Mouse (Mus musculus) midbrain, postnatal 0 days (tissue): ENCODE results near the gene Cmbl. TPM values are rescaled to one million over a fixed set of nuclear protein-coding genes. Genes with fewer than 3 reads are reported as not detected.

Source experiments
- ATAC-seq: fragments of 200-750 bp; cut with Nextera tagmentation; 2 replicates; pipeline ENCODE4 v1.8.0; 2017; ENCODE audit warnings: moderate number of reproducible peaks, mild to moderate bottlenecking, moderate TSS enrichment, moderate library complexity; ENCODE audit not compliant: low FRiP score
- DNase-seq: peaks from one replicate; pipeline ENCODE4 v3.0.0-alpha.2; 2015; ENCODE audit warnings: low spot score
- H3K27ac ChIP-seq: fragments of 300-500 bp; sonication (generic); 2 replicates; pipeline ENCODE4 v1.5.1; 2014; ENCODE audit warnings: low read depth, mild to moderate bottlenecking, low read length, mixed read lengths
- H3K27me3 ChIP-seq: fragments of 300-500 bp; sonication (generic); 2 replicates; pipeline ENCODE4 v1.6.1; 2014; ENCODE audit warnings: low read length, control low read depth, mixed read lengths; ENCODE audit not compliant: insufficient read depth
- H3K36me3 ChIP-seq: fragments of 300-500 bp; sonication (generic); 2 replicates; pipeline ENCODE4 v1.6.1; 2014; ENCODE audit warnings: low read length, control low read depth, mixed read lengths; ENCODE audit not compliant: insufficient read depth
- H3K4me1 ChIP-seq: fragments of 300-500 bp; sonication (generic); 2 replicates; pipeline ENCODE4 v1.6.1; 2014; ENCODE audit warnings: mild to moderate bottlenecking, control low read depth, antibody characterized with exemption, low read length, mixed read lengths; ENCODE audit not compliant: insufficient read depth
- H3K4me2 ChIP-seq: fragments of 300-500 bp; sonication (generic); 2 replicates; pipeline ENCODE4 v1.6.1; 2014; ENCODE audit warnings: low read depth, mild to moderate bottlenecking, low read length, mixed read lengths; ENCODE audit not compliant: poor library complexity, severe bottlenecking
- H3K4me3 ChIP-seq: fragments of 300-500 bp; sonication (generic); 2 replicates; pipeline ENCODE4 v1.5.1; 2014; ENCODE audit warnings: low read depth, mild to moderate bottlenecking, low read length, moderate library complexity
- H3K9ac ChIP-seq: fragments of 300-500 bp; sonication (generic); replicated peaks from 2 replicates; pipeline ENCODE4 v1.6.1; 2014; ENCODE audit warnings: mild to moderate bottlenecking, low read length, moderate library complexity, mixed read lengths; ENCODE audit not compliant: poor library complexity, severe bottlenecking
- H3K9me3 ChIP-seq: fragments of 300-500 bp; sonication (generic); 2 replicates; pipeline ENCODE4 v1.6.1; 2016; ENCODE audit warnings: low read length, control low read depth
- CTCF ChIP-seq: IDR thresholded peaks from 2 replicates; pipeline ENCODE4 v1.5.1; 2016; ENCODE audit warnings: antibody characterized with exemption, mild to moderate bottlenecking
- WGBS: fragments of 180-500 bp; shearing (Covaris S2); extraction: QIAGEN DNeasy Blood & Tissue Kit; methylation state at CpG from one replicate; pipeline ENCODE4 v1.1.7; 2014; 5-methylcytosine and 5-hydroxymethylcytosine counted together
- polyA plus RNA-seq: library from polyadenylated mRNA; unstranded; fragments of >200 nt; fragmentation: Nextera tagmentation; extraction: Ambion mirVana; gene quantifications from 2 replicates; pipeline ENCODE4 v1.2.1, GENCODE M21; 2015
- total RNA-seq: library from RNA; depleted of rRNA; stranded (reverse); fragments of >200 nt; gene quantifications from 2 replicates; pipeline ENCODE4 v1.2.3, GENCODE M21; 2014; rRNA removed

The Cmbl gene
- total RNA-seq: 27.5 and 34.3 TPM in 2 replicates
- 25.1 and 25.9 TPM in 2 replicates for polyA plus RNA-seq

DNA sequence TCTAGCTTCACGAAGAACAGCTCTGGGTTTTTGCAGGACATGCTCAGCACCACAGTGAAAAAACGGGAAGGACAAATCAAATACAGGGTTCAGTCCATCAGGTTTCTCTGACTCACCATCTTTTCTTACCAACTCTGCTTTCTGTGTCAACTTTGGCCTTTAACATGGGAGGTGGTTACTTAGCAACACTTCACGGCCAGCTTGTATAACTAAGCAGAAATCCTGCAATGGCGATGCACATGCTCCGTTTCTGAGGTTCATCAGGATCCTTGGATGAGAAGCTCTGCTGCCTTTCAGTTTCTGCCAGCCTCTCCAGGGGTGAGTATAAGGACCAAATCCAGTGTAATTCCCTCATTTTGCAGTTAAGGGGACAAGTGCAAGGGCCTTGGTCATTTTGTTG, at the start of gene Cmbl:
TSS of gene Cmbl (plus strand) at position 206 of the 400 bp plus-strand sequence.
- no peak within 1 kb of the TSS for H3K9ac ChIP-seq
- H3K9me3 ChIP-seq: no peaks in the 10 kb centered on the region
- no peak within 1 kb of the TSS for H3K4me3 ChIP-seq
- H3K4me1 ChIP-seq: no peaks in the 10 kb centered on the region
- DNase-seq (no peak), ATAC-seq (no peak)
- 58% methylated on average over 5 of the region's 5 CpGs for WGBS
- no peaks in the 10 kb centered on the region for H3K27me3 ChIP-seq
- H3K4me2 ChIP-seq: no peak within 1 kb of the TSS
- H3K27ac ChIP-seq: no peak within 1 kb of the TSS
- H3K36me3 ChIP-seq: no peaks in the 10 kb centered on the region
- TF ChIP-seq CTCF: no peak

DNA sequence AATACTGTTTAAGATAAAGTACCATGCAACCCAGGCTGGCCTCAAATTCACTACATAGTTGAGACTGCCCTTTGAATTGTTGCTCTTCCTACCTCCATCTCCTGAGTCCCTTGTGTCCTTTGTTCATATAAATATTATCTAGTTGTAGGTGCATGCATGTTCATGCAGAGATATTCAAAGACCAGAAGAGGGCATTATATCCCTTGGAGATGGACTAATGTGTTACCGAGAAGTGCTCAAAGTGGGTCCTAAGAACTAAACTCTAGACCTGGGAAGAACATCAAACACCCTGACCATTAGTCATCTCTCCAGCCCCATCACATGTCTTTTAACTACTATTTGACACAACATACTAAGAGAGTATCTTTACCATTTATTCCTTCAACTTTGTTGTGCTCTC, 48.0 kb upstream of the Cmbl start:
- DNase-seq (no peak), ATAC-seq (no peak)
- no peaks in the 10 kb centered on the region for H3K9me3 ChIP-seq
- H3K4me3 ChIP-seq: no peak overlapping the region
- WGBS: 95% methylated on average over 1 of the region's 1 CpGs
- no peaks in the 10 kb centered on the region for H3K4me1 ChIP-seq
- H3K9ac ChIP-seq: no peak overlapping the region
- TF ChIP-seq CTCF: 0 out of 2 replicates have a peak, but pooled peaks have one; percentile 17
- no peak overlapping the region for H3K4me2 ChIP-seq
- no peaks in the 10 kb centered on the region for H3K36me3 ChIP-seq
- no peak overlapping the region for H3K27ac ChIP-seq
- no peaks in the 10 kb centered on the region for H3K27me3 ChIP-seq

DNA sequence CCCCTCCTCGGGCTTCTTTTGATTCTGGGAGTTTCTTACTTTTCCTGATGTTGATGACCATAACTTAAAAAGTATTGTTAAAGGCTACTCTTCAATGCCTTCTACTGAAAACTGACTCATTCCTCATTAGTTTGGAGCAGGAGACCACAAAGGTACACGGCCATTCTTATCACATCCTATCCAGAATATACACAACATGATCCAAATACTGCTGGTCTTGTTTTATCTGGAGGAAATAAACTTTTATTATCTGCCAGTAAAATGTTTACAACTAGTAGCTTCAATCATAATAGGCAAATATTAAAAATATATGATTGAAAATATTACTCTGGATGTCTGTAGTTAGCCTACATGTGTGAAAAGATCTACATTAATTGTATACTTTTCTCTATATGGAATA, 46.8 kb upstream of the Cmbl start:
- Histone ChIP-seq H3K9me3 (no peaks in the 10 kb centered on the region), H3K4me1 (no peaks in the 10 kb centered on the region), H3K27ac (no peak overlapping the region), H3K9ac (no peak overlapping the region), H3K36me3 (no peaks in the 10 kb centered on the region), H3K4me2 (no peak overlapping the region), H3K27me3 (no peaks in the 10 kb centered on the region), H3K4me3 (no peak overlapping the region)
- DNase-seq (no peak), ATAC-seq (no peak)
- TF ChIP-seq CTCF: no peak
- WGBS: 92% methylated on average over 2 of the region's 2 CpGs

DNA sequence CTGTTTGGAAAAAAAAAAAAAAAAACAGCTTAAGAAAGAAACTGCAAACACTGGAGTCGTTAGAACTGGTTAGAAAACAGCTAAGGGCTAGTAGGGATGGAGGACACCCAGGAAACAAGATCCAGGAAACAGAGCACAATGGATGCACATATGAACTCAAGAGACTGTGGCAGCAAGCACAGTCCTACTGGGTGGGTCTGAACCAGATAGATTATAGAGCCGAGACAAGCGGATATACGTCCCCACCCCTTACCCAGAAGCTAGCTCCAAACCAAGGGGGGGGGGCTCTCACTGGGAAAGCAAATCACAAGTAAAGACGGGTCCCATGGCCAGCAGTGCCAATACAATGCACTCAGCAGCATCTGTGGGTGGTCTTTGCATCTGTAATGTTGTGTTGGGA, 46.2 kb upstream of the Cmbl start:
- Histone ChIP-seq H3K4me3 (no peak overlapping the region), H3K27ac (no peak overlapping the region), H3K4me2 (no peak overlapping the region), H3K36me3 (no peaks in the 10 kb centered on the region), H3K9me3 (no peaks in the 10 kb centered on the region), H3K4me1 (no peaks in the 10 kb centered on the region), H3K27me3 (no peaks in the 10 kb centered on the region), H3K9ac (no peak overlapping the region)
- WGBS: 70% methylated on average over 5 of the region's 5 CpGs
- no peak for TF ChIP-seq CTCF
- ATAC-seq (no peak), DNase-seq (no peak)

DNA sequence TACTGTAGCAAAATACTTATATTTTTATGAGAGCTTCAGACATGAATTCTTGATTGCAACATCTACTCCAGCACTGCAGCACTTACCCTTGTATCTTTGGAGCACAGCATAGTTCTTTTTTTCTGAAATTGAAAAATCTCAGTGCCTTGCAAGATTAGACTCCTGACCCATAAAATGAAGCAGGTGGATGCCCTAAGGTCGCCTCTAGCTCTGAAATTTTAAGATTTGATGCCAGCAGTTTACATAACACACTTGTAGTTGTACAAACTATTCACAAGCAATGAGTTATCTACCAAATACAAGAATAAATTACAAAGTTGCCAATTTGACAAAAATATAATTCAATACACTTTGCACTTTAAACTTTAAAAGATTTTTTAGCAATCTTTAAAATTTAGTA, 38.7 kb upstream of the Cmbl start:
- ATAC-seq (no peak), DNase-seq (no peak)
- Histone ChIP-seq H3K27me3 (no peaks in the 10 kb centered on the region), H3K4me3 (no peak overlapping the region), H3K4me1 (peaks cover 8% of the 10 kb centered on the region; the same call in 1 of the 2 replicates), H3K9me3 (no peaks in the 10 kb centered on the region), H3K9ac (no peak overlapping the region), H3K27ac (no peak overlapping the region), H3K4me2 (no peak overlapping the region), H3K36me3 (no peaks in the 10 kb centered on the region)
- 94% methylated on average over 1 of the region's 1 CpGs for WGBS
- no peak for TF ChIP-seq CTCF

DNA sequence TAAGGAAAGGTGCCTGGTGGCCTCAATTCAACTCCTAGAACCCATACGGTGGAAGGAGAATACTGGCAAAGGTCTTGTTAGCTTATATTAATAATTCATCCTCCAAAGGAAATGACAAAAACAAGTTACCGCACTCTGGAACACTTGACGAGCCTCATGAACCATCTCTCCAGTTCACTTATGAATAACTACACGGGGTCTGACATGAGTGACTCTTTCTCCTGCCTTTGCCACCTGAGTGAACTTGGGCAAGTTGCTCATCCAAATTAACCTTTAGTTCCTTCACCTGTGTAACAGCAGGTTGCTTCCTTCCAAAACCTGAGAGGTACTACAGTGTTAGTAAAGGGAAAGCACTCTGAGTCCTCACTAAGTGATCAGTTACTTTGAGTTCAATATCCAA, 36.7 kb upstream of the Cmbl start:
- Histone ChIP-seq H3K9ac (no peak overlapping the region), H3K4me3 (no peak overlapping the region), H3K27me3 (no peaks in the 10 kb centered on the region), H3K9me3 (no peaks in the 10 kb centered on the region), H3K4me1 (peaks cover 8% of the 10 kb centered on the region; the same call in 1 of the 2 replicates), H3K36me3 (no peaks in the 10 kb centered on the region), H3K27ac (no peak overlapping the region), H3K4me2 (no peak overlapping the region)
- no peak for TF ChIP-seq CTCF
- no peak for DNase-seq
- 94% methylated on average over 4 of the region's 4 CpGs for WGBS
- ATAC-seq: no peak
